Mouse (Mus musculus) hindbrain, embryonic 14.5 days (tissue): ENCODE measurements around the gene Otop2. TPM values are rescaled to one million over a fixed set of nuclear protein-coding genes. Genes with fewer than 3 reads are reported as not detected.
A peak's percentile ranks its signal among the peaks of the same experiment; 100 is the strongest.

ENCODE experiments used
- ATAC-seq: fragments of 200-750 bp; cut with Nextera tagmentation; 2 replicates; pipeline ENCODE4 v1.8.0; 2017; ENCODE audit warnings: moderate number of reproducible peaks, mild to moderate bottlenecking, moderate TSS enrichment, moderate library complexity; ENCODE audit not compliant: low FRiP score
- DNase-seq: peaks from one replicate; pipeline ENCODE4 v3.0.0-alpha.2; 2015; ENCODE audit warnings: low spot score
- H3K27ac ChIP-seq: fragments of 300-500 bp; sonication (generic); 2 replicates; pipeline ENCODE4 v1.5.1; 2014; ENCODE audit warnings: mild to moderate bottlenecking, moderate library complexity
- H3K27me3 ChIP-seq: fragments of 300-500 bp; sonication (generic); 2 replicates; pipeline ENCODE4 v1.6.1; 2014; ENCODE audit warnings: mild to moderate bottlenecking, low read length, mixed read lengths; ENCODE audit not compliant: control insufficient read depth, insufficient read depth
- H3K36me3 ChIP-seq: fragments of 300-500 bp; sonication (generic); replicated peaks from 2 replicates; pipeline ENCODE4 v1.6.1; 2014; ENCODE audit not compliant: control insufficient read depth, insufficient read depth
- H3K4me1 ChIP-seq: fragments of 300-500 bp; sonication (generic); replicated peaks from 2 replicates; pipeline ENCODE4 v1.6.1; 2014; ENCODE audit warnings: antibody characterized with exemption, low read length, mixed read lengths; ENCODE audit not compliant: control insufficient read depth, insufficient read depth
- H3K4me2 ChIP-seq: fragments of 300-500 bp; sonication (generic); replicated peaks from 2 replicates; pipeline ENCODE4 v1.6.1; 2014; ENCODE audit warnings: mild to moderate bottlenecking, moderate library complexity
- H3K4me3 ChIP-seq: fragments of 300-500 bp; sonication (generic); replicated peaks from 2 replicates; pipeline ENCODE4 v1.5.1; 2014; ENCODE audit warnings: mild to moderate bottlenecking, low read length
- H3K9ac ChIP-seq: fragments of 300-500 bp; sonication (generic); 2 replicates; pipeline ENCODE4 v1.6.1; 2014
- H3K9me3 ChIP-seq: fragments of 300-500 bp; sonication (generic); 2 replicates; pipeline ENCODE4 v1.6.1; 2016; ENCODE audit warnings: low read length; ENCODE audit not compliant: control insufficient read depth
- WGBS: fragments of 180-500 bp; shearing (Covaris S2); extraction: QIAGEN DNeasy Blood & Tissue Kit; methylation state at CpG from one replicate; pipeline ENCODE4 v1.1.7; 2014; 5-methylcytosine and 5-hydroxymethylcytosine counted together
- polyA plus RNA-seq: library from polyadenylated mRNA; unstranded; fragments of >200 nt; fragmentation: Nextera tagmentation; extraction: Ambion mirVana; gene quantifications from 2 replicates; pipeline ENCODE4 v1.2.1, GENCODE M21; 2014

Otop2 gene
- polyA plus RNA-seq, 1 experiment from 2014 or later = 0.08 TPM

GRCm38 (mm10) chr11:115282723-115283485 is 24.1 kb upstream of the Otop2 start:
- Histone ChIP-seq H3K27me3 (no peaks in the 10 kb centered on the region), H3K4me3 (no peak overlapping the region), H3K36me3 (no peaks in the 10 kb centered on the region), H3K9me3 (no peaks in the 10 kb centered on the region), H3K4me1 (0 out of 2 replicates have a peak, but pooled peaks cover 5% of the 10 kb centered on the region), H3K27ac (no peak overlapping the region), H3K4me2 (no peak overlapping the region), H3K9ac (no peak overlapping the region)
- ATAC-seq (no peak), DNase-seq (no peak)
- 78% methylated on average over 8 of the region's 8 CpGs for WGBS

GRCm38 (mm10) chr11:115283486-115283765 is 23.5 kb upstream of the Otop2 start:
- Histone ChIP-seq H3K4me1 (0 out of 2 replicates have a peak, but pooled peaks cover 5% of the 10 kb centered on the region), H3K4me2 (no peak overlapping the region), H3K27me3 (no peaks in the 10 kb centered on the region), H3K4me3 (no peak overlapping the region), H3K27ac (no peak overlapping the region), H3K36me3 (no peaks in the 10 kb centered on the region), H3K9me3 (no peaks in the 10 kb centered on the region), H3K9ac (no peak overlapping the region)
- WGBS = 76% methylated on average over 9 of the region's 9 CpGs
- DNase-seq (no peak), ATAC-seq (no peak)

- H3K4me2 ChIP-seq = no peak overlapping the region
- DNase-seq = no peak
- WGBS = 87% methylated on average over 12 of the region's 12 CpGs
Observed at GRCm38 (mm10) chr11:115283891-115284620, 22.9 kb upstream of the Otop2 start.

GRCm38 (mm10) chr11:115285282-115285681 is 21.7 kb upstream of the Otop2 start:
- no peaks in the 10 kb centered on the region for H3K36me3 ChIP-seq
- no peak overlapping the region for H3K4me2 ChIP-seq
- no peaks in the 10 kb centered on the region for H3K9me3 ChIP-seq
- no peak overlapping the region for H3K27ac ChIP-seq
- 0 out of 2 replicates have a peak, but pooled peaks cover 5% of the 10 kb centered on the region for H3K4me1 ChIP-seq
- no peak overlapping the region for H3K4me3 ChIP-seq
- 87% methylated on average over 4 of the region's 4 CpGs for WGBS
- no peak overlapping the region for H3K9ac ChIP-seq
- DNase-seq (no peak), ATAC-seq (no peak)
- no peaks in the 10 kb centered on the region for H3K27me3 ChIP-seq

More at GRCm38 (mm10) chr11:115283891-115284620, 22.9 kb upstream of the Otop2 start:
- no peaks in the 10 kb centered on the region for H3K36me3 ChIP-seq
- ATAC-seq = 0 out of 2 replicates have a peak, but pooled peaks have one; percentile 15
- no peak overlapping the region for H3K9ac ChIP-seq
- no peaks in the 10 kb centered on the region for H3K27me3 ChIP-seq
- no peaks in the 10 kb centered on the region for H3K9me3 ChIP-seq
- H3K4me3 ChIP-seq = no peak overlapping the region
- 0 out of 2 replicates have a peak, but pooled peaks cover 5% of the 10 kb centered on the region for H3K4me1 ChIP-seq
- no peak overlapping the region for H3K27ac ChIP-seq

- Histone ChIP-seq H3K4me2 (no peak overlapping the region), H3K9me3 (no peaks in the 10 kb centered on the region), H3K4me1 (0 out of 2 replicates have a peak, but pooled peaks cover 5% of the 10 kb centered on the region), H3K27ac (peak overlapping the region; percentile 26; the same call in 1 of the 2 replicates), H3K9ac (no peak overlapping the region), H3K4me3 (no peak overlapping the region), H3K27me3 (no peaks in the 10 kb centered on the region), H3K36me3 (no peaks in the 10 kb centered on the region)
- DNase-seq (no peak), ATAC-seq (no peak)
- 68% methylated on average over 19 of the region's 19 CpGs for WGBS
Observed at GRCm38 (mm10) chr11:115286201-115286993, 20.6 kb upstream of the Otop2 start.

GRCm38 (mm10) chr11:115287386-115287785 is 19.6 kb upstream of the Otop2 start:
- DNase-seq (no peak), ATAC-seq (no peak)
- H3K4me3 ChIP-seq = no peak overlapping the region
- WGBS = 87% methylated on average over 5 of the region's 5 CpGs
- H3K4me2 ChIP-seq = no peak overlapping the region
- H3K27ac ChIP-seq = no peak overlapping the region
- H3K9ac ChIP-seq = no peak overlapping the region
- H3K27me3 ChIP-seq = no peaks in the 10 kb centered on the region
- H3K9me3 ChIP-seq = no peaks in the 10 kb centered on the region
- H3K36me3 ChIP-seq = no peaks in the 10 kb centered on the region
- H3K4me1 ChIP-seq = 0 out of 2 replicates have a peak, but pooled peaks cover 5% of the 10 kb centered on the region

- Histone ChIP-seq H3K9me3 (no peaks in the 10 kb centered on the region), H3K27me3 (no peaks in the 10 kb centered on the region), H3K9ac (no peak overlapping the region), H3K4me2 (no peak overlapping the region), H3K27ac (no peak overlapping the region), H3K4me3 (no peak overlapping the region), H3K36me3 (no peaks in the 10 kb centered on the region), H3K4me1 (0 out of 2 replicates have a peak, but pooled peaks cover 5% of the 10 kb centered on the region)
- 95% methylated on average over 2 of the region's 2 CpGs for WGBS
- no peak for DNase-seq
- no peak for ATAC-seq
Observed at GRCm38 (mm10) chr11:115288305-115288704, 18.7 kb upstream of the Otop2 start.

- ATAC-seq (no peak), DNase-seq (no peak)
- no peaks in the 10 kb centered on the region for H3K36me3 ChIP-seq
- no peak overlapping the region for H3K27ac ChIP-seq
- H3K4me3 ChIP-seq = no peak overlapping the region
- 81% methylated on average over 8 of the region's 8 CpGs for WGBS
- no peaks in the 10 kb centered on the region for H3K9me3 ChIP-seq
- H3K4me2 ChIP-seq = no peak overlapping the region
- 0 out of 2 replicates have a peak, but pooled peaks cover 5% of the 10 kb centered on the region for H3K4me1 ChIP-seq
- H3K9ac ChIP-seq = no peak overlapping the region
- H3K27me3 ChIP-seq = no peaks in the 10 kb centered on the region
Observed at GRCm38 (mm10) chr11:115289885-115290284, 17.1 kb upstream of the Otop2 start.

GRCm38 (mm10) chr11:115290314-115290713 is 16.6 kb upstream of the Otop2 start:
- WGBS = 84% methylated on average over 1 of the region's 1 CpGs
- Histone ChIP-seq H3K4me3 (no peak overlapping the region), H3K27me3 (no peaks in the 10 kb centered on the region), H3K4me2 (no peak overlapping the region), H3K27ac (no peak overlapping the region), H3K4me1 (0 out of 2 replicates have a peak, but pooled peaks cover 5% of the 10 kb centered on the region), H3K36me3 (no peaks in the 10 kb centered on the region), H3K9me3 (no peaks in the 10 kb centered on the region), H3K9ac (no peak overlapping the region)
- DNase-seq (no peak), ATAC-seq (no peak)
